Mouse (Mus musculus): Measurements from ENCODE around the gene Mpv17. TPM values are rescaled to one million over a fixed set of nuclear protein-coding genes. Genes with fewer than 3 reads are reported as not detected.
A peak's percentile ranks its signal among the peaks of the same experiment; 100 is the strongest.

Gene Mpv17
- polyA plus RNA-seq, 1 experiment from 2014 or later, result 79.3 TPM

- no peak overlapping the region for H3K4me2 ChIP-seq (replicated peaks; ENCODE audit: low read depth, low read length)
- H3K27me3 ChIP-seq (ENCODE audit: insufficient read depth, low read length), result no peaks in the 10 kb centered on the region
- H3K4me3 ChIP-seq (ENCODE audit: low read length), result no peak overlapping the region
- peaks cover under 1% of the 10 kb centered on the region for H3K36me3 ChIP-seq (ENCODE audit: insufficient read depth, low read length)
- H3K9me3 ChIP-seq (ENCODE audit: low read length), result no peaks in the 10 kb centered on the region
- H3K4me1 ChIP-seq (ENCODE audit: insufficient read depth, low read length), result peaks cover 13% of the 10 kb centered on the region
- no peak overlapping the region for H3K27ac ChIP-seq (ENCODE audit: low read length)
- ATAC-seq (ENCODE audit: low FRiP score, low TSS enrichment), result no peak
- WGBS, result 93% methylated on average over 3 of the region's 3 CpGs
- no peak overlapping the region for H3K9ac ChIP-seq (replicated peaks; ENCODE audit: low read length)
Measured at GRCm38 (mm10) chr5:31151746-31152145, 2.3 kb downstream of the Mpv17 start.

GRCm38 (mm10) chr5:31149781-31150180 lies 4.3 kb downstream of the Mpv17 start:
- peaks cover 11% of the 10 kb centered on the region for H3K4me1 ChIP-seq (ENCODE audit: insufficient read depth, low read length)
- WGBS, result 93% methylated on average over 4 of the region's 4 CpGs
- H3K4me3 ChIP-seq (ENCODE audit: low read length), result no peak overlapping the region

GRCm38 (mm10) chr5:31138968-31139425 lies 15.1 kb downstream of the Mpv17 start:
- Histone ChIP-seq H3K4me3 (ENCODE audit: low read length) (no peak overlapping the region), H3K9me3 (ENCODE audit: low read length) (no peaks in the 10 kb centered on the region), H3K4me1 (ENCODE audit: insufficient read depth, low read length) (peaks cover 15% of the 10 kb centered on the region), H3K4me2 (replicated peaks; ENCODE audit: low read depth, low read length) (peak overlapping the region; percentile 52; the same call in 1 of the 2 replicates), H3K27ac (ENCODE audit: low read length) (no peak overlapping the region), H3K27me3 (ENCODE audit: insufficient read depth, low read length) (peaks cover 56% of the 10 kb centered on the region), H3K36me3 (ENCODE audit: insufficient read depth, low read length) (peaks cover 12% of the 10 kb centered on the region), H3K9ac (replicated peaks; ENCODE audit: low read length) (no peak overlapping the region)
- 5% methylated on average over 9 of the region's 9 CpGs for WGBS
- no peak for ATAC-seq (ENCODE audit: low FRiP score, low TSS enrichment)

More at GRCm38 (mm10) chr5:31149781-31150180, 4.3 kb downstream of the Mpv17 start:
- no peak overlapping the region for H3K9ac ChIP-seq (replicated peaks; ENCODE audit: low read length)
- no peak overlapping the region for H3K27ac ChIP-seq (ENCODE audit: low read length)
- no peaks in the 10 kb centered on the region for H3K27me3 ChIP-seq (ENCODE audit: insufficient read depth, low read length)
- no peak for ATAC-seq (ENCODE audit: low FRiP score, low TSS enrichment)
- no peak overlapping the region for H3K4me2 ChIP-seq (replicated peaks; ENCODE audit: low read depth, low read length)
- H3K9me3 ChIP-seq (ENCODE audit: low read length), result no peaks in the 10 kb centered on the region
- peaks cover 5% of the 10 kb centered on the region for H3K36me3 ChIP-seq (ENCODE audit: insufficient read depth, low read length)

- under 1% methylated on average over 52 of the region's 52 CpGs for WGBS
- Histone ChIP-seq H3K27me3 (ENCODE audit: insufficient read depth, low read length) (peaks cover 58% of the 10 kb centered on the region), H3K9ac (replicated peaks; ENCODE audit: low read length) (0 out of 2 replicates have a peak within 1 kb of the TSS, but pooled peaks have one; percentile 4), H3K9me3 (ENCODE audit: low read length) (no peaks in the 10 kb centered on the region), H3K4me1 (ENCODE audit: insufficient read depth, low read length) (peaks cover 15% of the 10 kb centered on the region), H3K4me3 (ENCODE audit: low read length) (peak within 1 kb of the TSS; percentile 32), H3K27ac (ENCODE audit: low read length) (no peak within 1 kb of the TSS), H3K36me3 (ENCODE audit: insufficient read depth, low read length) (peaks cover 11% of the 10 kb centered on the region), H3K4me2 (replicated peaks; ENCODE audit: low read depth, low read length) (peak within 1 kb of the TSS; percentile 52)
- peak; percentile 27 for ATAC-seq (ENCODE audit: low FRiP score, low TSS enrichment)
Measured at GRCm38 (mm10) chr5:31138241-31138967, 15.6 kb downstream of the Mpv17 start, which contains the start of gene Ucn. TSS of gene Ucn (minus strand) at chr5:31138829.

GRCm38 (mm10) chr5:31137658-31138057 lies 16.4 kb downstream of the Mpv17 start:
- Histone ChIP-seq H3K9ac (replicated peaks; ENCODE audit: low read length) (no peak overlapping the region), H3K27me3 (ENCODE audit: insufficient read depth, low read length) (peaks cover 61% of the 10 kb centered on the region), H3K27ac (ENCODE audit: low read length) (no peak overlapping the region), H3K4me3 (ENCODE audit: low read length) (peak overlapping the region; percentile 32), H3K4me1 (ENCODE audit: insufficient read depth, low read length) (peaks cover 15% of the 10 kb centered on the region), H3K36me3 (ENCODE audit: insufficient read depth, low read length) (peaks cover 8% of the 10 kb centered on the region; the same call in 1 of the 2 replicates), H3K9me3 (ENCODE audit: low read length) (no peaks in the 10 kb centered on the region), H3K4me2 (replicated peaks; ENCODE audit: low read depth, low read length) (peak overlapping the region; percentile 52)
- WGBS, result 1% methylated on average over 13 of the region's 13 CpGs
- ATAC-seq (ENCODE audit: low FRiP score, low TSS enrichment), result no peak

GRCm38 (mm10) chr5:31136730-31137424 lies 17.2 kb downstream of the Mpv17 start:
- ATAC-seq (ENCODE audit: low FRiP score, low TSS enrichment), result no peak
- no peak overlapping the region for H3K4me2 ChIP-seq (replicated peaks; ENCODE audit: low read depth, low read length)
- peak overlapping the region; percentile 32; the same call in 1 of the 2 replicates for H3K4me3 ChIP-seq (ENCODE audit: low read length)
- peaks cover 15% of the 10 kb centered on the region for H3K4me1 ChIP-seq (ENCODE audit: insufficient read depth, low read length)
- H3K36me3 ChIP-seq (ENCODE audit: insufficient read depth, low read length), result peaks cover 7% of the 10 kb centered on the region; the same call in 1 of the 2 replicates
- H3K9me3 ChIP-seq (ENCODE audit: low read length), result no peaks in the 10 kb centered on the region
- H3K27ac ChIP-seq (ENCODE audit: low read length), result no peak overlapping the region
- peaks cover 61% of the 10 kb centered on the region for H3K27me3 ChIP-seq (ENCODE audit: insufficient read depth, low read length)
- WGBS, result under 1% methylated on average over 33 of the region's 33 CpGs
- no peak overlapping the region for H3K9ac ChIP-seq (replicated peaks; ENCODE audit: low read length)

DNA sequence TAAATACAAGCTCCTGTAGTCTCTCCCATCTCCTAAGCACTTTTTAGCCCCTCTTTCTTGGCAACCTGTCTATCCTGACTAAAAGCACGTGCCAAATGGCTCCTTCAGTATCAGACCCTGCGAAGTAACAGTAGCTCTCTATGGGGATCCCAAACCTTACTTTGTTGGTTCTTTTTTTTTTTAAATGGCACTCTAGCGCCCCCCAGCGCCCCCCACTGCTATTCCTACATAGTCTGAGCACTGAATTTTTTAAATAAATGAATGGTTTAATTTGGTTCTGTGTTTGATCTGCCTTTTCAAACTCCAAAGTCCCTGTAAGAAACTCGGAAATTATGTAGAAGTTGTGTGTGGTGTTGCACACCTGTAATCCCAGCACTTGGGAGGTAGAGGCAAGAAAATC lies 28.0 kb downstream of the Mpv17 start:
- Histone ChIP-seq H3K27ac (ENCODE audit: low read length) (no peak overlapping the region), H3K4me1 (ENCODE audit: insufficient read depth, low read length) (no peaks in the 10 kb centered on the region), H3K4me3 (ENCODE audit: low read length) (no peak overlapping the region), H3K9ac (replicated peaks; ENCODE audit: low read length) (no peak overlapping the region), H3K36me3 (ENCODE audit: insufficient read depth, low read length) (no peaks in the 10 kb centered on the region), H3K9me3 (ENCODE audit: low read length) (no peaks in the 10 kb centered on the region), H3K27me3 (ENCODE audit: insufficient read depth, low read length) (peaks cover 2% of the 10 kb centered on the region; the same call in 1 of the 2 replicates), H3K4me2 (replicated peaks; ENCODE audit: low read depth, low read length) (no peak overlapping the region)
- ATAC-seq (ENCODE audit: low FRiP score, low TSS enrichment), result no peak
- WGBS, result 37% methylated on average over 5 of the region's 5 CpGs

GRCm38 (mm10) chr5:31123481-31123880 lies 30.6 kb downstream of the Mpv17 start:
- Histone ChIP-seq H3K4me1 (ENCODE audit: insufficient read depth, low read length) (no peaks in the 10 kb centered on the region), H3K9ac (replicated peaks; ENCODE audit: low read length) (no peak overlapping the region), H3K4me2 (replicated peaks; ENCODE audit: low read depth, low read length) (no peak overlapping the region), H3K9me3 (ENCODE audit: low read length) (no peaks in the 10 kb centered on the region), H3K27ac (ENCODE audit: low read length) (no peak overlapping the region), H3K36me3 (ENCODE audit: insufficient read depth, low read length) (no peaks in the 10 kb centered on the region), H3K4me3 (ENCODE audit: low read length) (no peak overlapping the region), H3K27me3 (ENCODE audit: insufficient read depth, low read length) (peaks cover under 1% of the 10 kb centered on the region; the same call in 1 of the 2 replicates)
- WGBS, result 44% methylated on average over 2 of the region's 2 CpGs
- ATAC-seq (ENCODE audit: low FRiP score, low TSS enrichment), result no peak

GRCm38 (mm10) chr5:31121111-31121510 lies 32.9 kb downstream of the Mpv17 start:
- no peak overlapping the region for H3K9ac ChIP-seq (replicated peaks; ENCODE audit: low read length)
- H3K9me3 ChIP-seq (ENCODE audit: low read length), result no peaks in the 10 kb centered on the region
- ATAC-seq (ENCODE audit: low FRiP score, low TSS enrichment), result no peak
- H3K4me1 ChIP-seq (ENCODE audit: insufficient read depth, low read length), result no peaks in the 10 kb centered on the region
- H3K27ac ChIP-seq (ENCODE audit: low read length), result no peak overlapping the region
- no peaks in the 10 kb centered on the region for H3K36me3 ChIP-seq (ENCODE audit: insufficient read depth, low read length)
- H3K27me3 ChIP-seq (ENCODE audit: insufficient read depth, low read length), result 0 out of 2 replicates have a peak, but pooled peaks cover 2% of the 10 kb centered on the region
- WGBS, result 80% methylated on average over 8 of the region's 8 CpGs
- H3K4me3 ChIP-seq (ENCODE audit: low read length), result no peak overlapping the region
- no peak overlapping the region for H3K4me2 ChIP-seq (replicated peaks; ENCODE audit: low read depth, low read length)

Data from kidney, embryonic 16.5 days (tissue).